Mouse (Mus musculus): ENCODE measurements around the gene Top3b. TPM values are rescaled to one million over a fixed set of nuclear protein-coding genes. Genes with fewer than 3 reads are reported as not detected.
"Not testable (repeated sequence)": the region's sequence is repeated elsewhere in the genome, so short reads cannot be mapped to it uniquely, and the experiment has no call there.

Gene Top3b
- polyA plus RNA-seq (2015; fragmentation: Nextera tagmentation; extraction: Ambion mirVana), result 67.4 and 85.0 TPM in 2 replicates

GRCm38 (mm10) chr16:16870617-16871331 is at the start of gene Top3b, which contains the start of gene Vpreb1:
Gene Top3b, plus strand, starts transcription at chr16:16870736.
Gene Vpreb1, minus strand, starts transcription at chr16:16870843.
- no peaks in the 10 kb centered on the region for H3K9me3 ChIP-seq
- peak within 1 kb of the TSS; percentile 78 for H3K4me3 ChIP-seq
- H3K27ac ChIP-seq, result peak within 1 kb of the TSS; percentile 94
- peaks cover 10% of the 10 kb centered on the region for H3K4me1 ChIP-seq
- WGBS, result under 1% methylated on average over 49 of the region's 49 CpGs
- H3K9ac ChIP-seq, result peak within 1 kb of the TSS; percentile 92
- H3K27me3 ChIP-seq, result no peaks in the 10 kb centered on the region
- H3K4me2 ChIP-seq (replicated peaks), result peak within 1 kb of the TSS; percentile 74
- ATAC-seq (ENCODE audit: low FRiP score, low read depth), result peak; percentile 96
- peaks cover 7% of the 10 kb centered on the region for H3K36me3 ChIP-seq

- H3K9ac ChIP-seq, result no peak overlapping the region
- H3K4me3 ChIP-seq, result no peak overlapping the region
- ATAC-seq (ENCODE audit: low FRiP score, low read depth), result no peak
- WGBS, result 42% methylated on average over 5 of the region's 5 CpGs
- no peaks in the 10 kb centered on the region for H3K36me3 ChIP-seq
- no peaks in the 10 kb centered on the region for H3K27me3 ChIP-seq
- no peak overlapping the region for H3K4me2 ChIP-seq (replicated peaks)
- H3K9me3 ChIP-seq, result no peaks in the 10 kb centered on the region
- H3K4me1 ChIP-seq, result peaks cover 6% of the 10 kb centered on the region; the same call in 1 of the 2 replicates
- no peak overlapping the region for H3K27ac ChIP-seq
Measured at GRCm38 (mm10) chr16:16825476-16825875, 45.1 kb upstream of the Top3b start.

- Histone ChIP-seq H3K36me3 (no peaks in the 10 kb centered on the region), H3K9ac (no peak overlapping the region), H3K27me3 (no peaks in the 10 kb centered on the region), H3K9me3 (no peaks in the 10 kb centered on the region), H3K4me1 (peaks cover 6% of the 10 kb centered on the region; the same call in 1 of the 2 replicates), H3K4me2 (replicated peaks) (no peak overlapping the region), H3K27ac (no peak overlapping the region), H3K4me3 (no peak overlapping the region)
- no peak for ATAC-seq (ENCODE audit: low FRiP score, low read depth)
- 91% methylated on average over 2 of the region's 2 CpGs for WGBS
Measured at GRCm38 (mm10) chr16:16826223-16826622, 44.3 kb upstream of the Top3b start.

GRCm38 (mm10) chr16:16828757-16829615 is 41.5 kb upstream of the Top3b start, which contains the start of gene Spag6l:
Gene Spag6l, minus strand, starts transcription at chr16:16829456.
- ATAC-seq (ENCODE audit: low FRiP score, low read depth), result peak; percentile 90
- H3K36me3 ChIP-seq, result no peaks in the 10 kb centered on the region
- H3K4me1 ChIP-seq, result peaks cover 6% of the 10 kb centered on the region; the same call in 1 of the 2 replicates
- 8% methylated on average over 33 of the region's 33 CpGs for WGBS
- H3K27ac ChIP-seq, result no peak within 1 kb of the TSS
- no peaks in the 10 kb centered on the region for H3K27me3 ChIP-seq
- H3K9ac ChIP-seq, result peak within 1 kb of the TSS; percentile 31; the same call in 1 of the 2 replicates
- H3K9me3 ChIP-seq, result no peaks in the 10 kb centered on the region
- H3K4me2 ChIP-seq (replicated peaks), result peak within 1 kb of the TSS; percentile 82
- peak within 1 kb of the TSS; percentile 42 for H3K4me3 ChIP-seq

- Histone ChIP-seq H3K4me3 (no peak overlapping the region), H3K36me3 (no peaks in the 10 kb centered on the region), H3K4me2 (replicated peaks) (no peak overlapping the region), H3K9me3 (no peaks in the 10 kb centered on the region), H3K27me3 (no peaks in the 10 kb centered on the region), H3K4me1 (peaks cover 6% of the 10 kb centered on the region; the same call in 1 of the 2 replicates), H3K27ac (no peak overlapping the region), H3K9ac (no peak overlapping the region)
- 88% methylated on average over 3 of the region's 3 CpGs for WGBS
- ATAC-seq (ENCODE audit: low FRiP score, low read depth), result no peak; the same call in 1 of the 2 replicates
Measured at GRCm38 (mm10) chr16:16829671-16830070, 40.9 kb upstream of the Top3b start.

- Histone ChIP-seq H3K27me3 (no peaks in the 10 kb centered on the region), H3K4me1 (no peaks in the 10 kb centered on the region), H3K9me3 (no peaks in the 10 kb centered on the region), H3K27ac (no peak overlapping the region), H3K4me3 (no peak overlapping the region), H3K4me2 (replicated peaks) (no peak overlapping the region), H3K9ac (no peak overlapping the region), H3K36me3 (no peaks in the 10 kb centered on the region)
- ATAC-seq (ENCODE audit: low FRiP score, low read depth), result no peak
Measured at GRCm38 (mm10) chr16:16849196-16849595, 21.3 kb upstream of the Top3b start.

- no peak overlapping the region for H3K9ac ChIP-seq
- H3K4me1 ChIP-seq, result no peaks in the 10 kb centered on the region
- H3K4me3 ChIP-seq, result no peak overlapping the region
- H3K4me2 ChIP-seq (replicated peaks), result no peak overlapping the region
- no peaks in the 10 kb centered on the region for H3K27me3 ChIP-seq
- H3K27ac ChIP-seq, result no peak overlapping the region
- ATAC-seq (ENCODE audit: low FRiP score, low read depth), result no peak
- no peaks in the 10 kb centered on the region for H3K36me3 ChIP-seq
- 80% methylated on average over 3 of the region's 3 CpGs for WGBS
- H3K9me3 ChIP-seq, result no peaks in the 10 kb centered on the region
Measured at GRCm38 (mm10) chr16:16852411-16852810, 18.1 kb upstream of the Top3b start.

- no peaks in the 10 kb centered on the region for H3K9me3 ChIP-seq
- WGBS, result 35% methylated on average over 6 of the region's 6 CpGs
- H3K4me2 ChIP-seq (replicated peaks), result no peak overlapping the region
- H3K4me1 ChIP-seq, result no peaks in the 10 kb centered on the region
- no peaks in the 10 kb centered on the region for H3K36me3 ChIP-seq
- no peak overlapping the region for H3K27ac ChIP-seq
- H3K4me3 ChIP-seq, result no peak overlapping the region
- no peaks in the 10 kb centered on the region for H3K27me3 ChIP-seq
- ATAC-seq (ENCODE audit: low FRiP score, low read depth), result no peak
- H3K9ac ChIP-seq, result no peak overlapping the region
Measured at GRCm38 (mm10) chr16:16854836-16855235, 15.7 kb upstream of the Top3b start.

- Histone ChIP-seq H3K36me3 (no peaks in the 10 kb centered on the region), H3K4me3 (no peak overlapping the region), H3K4me1 (no peaks in the 10 kb centered on the region), H3K4me2 (replicated peaks) (no peak overlapping the region), H3K9me3 (no peaks in the 10 kb centered on the region), H3K27me3 (no peaks in the 10 kb centered on the region), H3K27ac (no peak overlapping the region), H3K9ac (no peak overlapping the region)
- no peak for ATAC-seq (ENCODE audit: low FRiP score, low read depth)
- 83% methylated on average over 1 of the region's 1 CpGs for WGBS
Measured at GRCm38 (mm10) chr16:16855541-16855940, 15.0 kb upstream of the Top3b start.

- not testable (repeated sequence) for H3K4me1 ChIP-seq; ATAC-seq (ENCODE audit: low FRiP score, low read depth); H3K27me3 ChIP-seq; H3K9ac ChIP-seq; H3K4me2 ChIP-seq (replicated peaks); H3K36me3 ChIP-seq; H3K4me3 ChIP-seq; H3K9me3 ChIP-seq; H3K27ac ChIP-seq
- 77% methylated on average over 9 of the region's 9 CpGs for WGBS
Measured at GRCm38 (mm10) chr16:16856054-16856453, 14.5 kb upstream of the Top3b start.

- no peaks in the 10 kb centered on the region for H3K27me3 ChIP-seq
- H3K4me2 ChIP-seq (replicated peaks), result no peak overlapping the region
- H3K4me1 ChIP-seq, result no peaks in the 10 kb centered on the region
- H3K9me3 ChIP-seq, result no peaks in the 10 kb centered on the region
- no peak overlapping the region for H3K4me3 ChIP-seq
- H3K27ac ChIP-seq, result no peak overlapping the region
- WGBS, result 72% methylated on average over 13 of the region's 13 CpGs
- H3K9ac ChIP-seq, result no peak overlapping the region
- no peak for ATAC-seq (ENCODE audit: low FRiP score, low read depth)
- no peaks in the 10 kb centered on the region for H3K36me3 ChIP-seq
Measured at GRCm38 (mm10) chr16:16856731-16857476, 13.6 kb upstream of the Top3b start.

- 72% methylated on average over 3 of the region's 3 CpGs for WGBS
- Histone ChIP-seq H3K4me3 (no peak overlapping the region), H3K4me2 (replicated peaks) (no peak overlapping the region), H3K27me3 (no peaks in the 10 kb centered on the region), H3K9ac (no peak overlapping the region), H3K36me3 (no peaks in the 10 kb centered on the region), H3K27ac (no peak overlapping the region), H3K9me3 (no peaks in the 10 kb centered on the region), H3K4me1 (no peaks in the 10 kb centered on the region)
- ATAC-seq (ENCODE audit: low FRiP score, low read depth), result no peak
Measured at GRCm38 (mm10) chr16:16862288-16862687, 8.2 kb upstream of the Top3b start.
